Mouse (Mus musculus): ENCODE measurements around the gene Kif4.

Gene Kif4

GRCm38 (mm10) chrX:100625546-100625801, at the start of gene Kif4:
Gene Kif4, plus strand, starts transcription at chrX:100625737.
- DNase-seq (ENCODE audit: low spot score) = no peak

GRCm38 (mm10) chrX:100594791-100595190, 30.7 kb upstream of the Kif4 start, which contains the start of gene P2ry4:
Gene P2ry4, minus strand, starts transcription at chrX:100594869.
- DNase-seq (ENCODE audit: low spot score) = no peak

GRCm38 (mm10) chrX:100597439-100597838, 28.1 kb upstream of the Kif4 start:
- DNase-seq (ENCODE audit: low spot score) = no peak

GRCm38 (mm10) chrX:100599755-100600154, 25.8 kb upstream of the Kif4 start:
- DNase-seq (ENCODE audit: low spot score) = no peak

GRCm38 (mm10) chrX:100605314-100605713, 20.2 kb upstream of the Kif4 start, which contains the start of gene Arr3:
Gene Arr3, plus strand, starts transcription at chrX:100605497.
- no peak for DNase-seq (ENCODE audit: low spot score)

- no peak for DNase-seq (ENCODE audit: low spot score)
Observed at GRCm38 (mm10) chrX:100618488-100618887, 7.0 kb upstream of the Kif4 start.

GRCm38 (mm10) chrX:100621366-100621765, 4.2 kb upstream of the Kif4 start:
- DNase-seq (ENCODE audit: low spot score) = no peak

- DNase-seq (ENCODE audit: low spot score) = no peak
Observed at GRCm38 (mm10) chrX:100624242-100624641, 1.3 kb upstream of the Kif4 start.

- no peak for DNase-seq (ENCODE audit: low spot score)
Observed at GRCm38 (mm10) chrX:100625146-100625545, 391 bp upstream of the Kif4 start.

GRCm38 (mm10) chrX:100625802-100626793, 561 bp downstream of the Kif4 start, which contains the start of gene Pdzd11:
Gene Pdzd11, minus strand, starts transcription at chrX:100626568.
- peak; percentile 80 for DNase-seq (ENCODE audit: low spot score)

GRCm38 (mm10) chrX:100629076-100629475, 3.5 kb downstream of the Kif4 start:
- no peak for DNase-seq (ENCODE audit: low spot score)

- DNase-seq (ENCODE audit: low spot score) = no peak
Observed at GRCm38 (mm10) chrX:100638477-100638876, 12.9 kb downstream of the Kif4 start.

GRCm38 (mm10) chrX:100652848-100653247, 27.3 kb downstream of the Kif4 start:
- DNase-seq (ENCODE audit: low spot score) = no peak

GRCm38 (mm10) chrX:100664825-100665224, 39.3 kb downstream of the Kif4 start:
- no peak for DNase-seq (ENCODE audit: low spot score)

- no peak for DNase-seq (ENCODE audit: low spot score)
Observed at GRCm38 (mm10) chrX:100678204-100678603, 52.7 kb downstream of the Kif4 start.

- no peak for DNase-seq (ENCODE audit: low spot score)
Observed at GRCm38 (mm10) chrX:100686527-100686926, 61.0 kb downstream of the Kif4 start.

- DNase-seq (ENCODE audit: low spot score) = no peak
Observed at GRCm38 (mm10) chrX:100687360-100688032, 62.0 kb downstream of the Kif4 start.

GRCm38 (mm10) chrX:100688033-100688370, 62.5 kb downstream of the Kif4 start:
- no peak for DNase-seq (ENCODE audit: low spot score)

GRCm38 (mm10) chrX:100696776-100697175, 71.2 kb downstream of the Kif4 start:
- DNase-seq (ENCODE audit: low spot score) = no peak

GRCm38 (mm10) chrX:100708032-100708431, 82.5 kb downstream of the Kif4 start:
- DNase-seq (ENCODE audit: low spot score) = no peak

GRCm38 (mm10) chrX:100716173-100716572, 90.6 kb downstream of the Kif4 start:
- no peak for DNase-seq (ENCODE audit: low spot score)

GRCm38 (mm10) chrX:100728947-100729346, 103.4 kb downstream of the Kif4 start:
- no peak for DNase-seq (ENCODE audit: low spot score)

- no peak for DNase-seq (ENCODE audit: low spot score)
Observed at GRCm38 (mm10) chrX:100729665-100730188, 104.2 kb downstream of the Kif4 start, which contains the start of gene Gdpd2. Gene Gdpd2, plus strand, starts transcription at chrX:100729873.

All from spleen, adult 12 weeks (tissue).